Mouse (Mus musculus): ENCODE data around the gene Neurog1.

The Neurog1 gene

GRCm38 (mm10) chr13:56219254-56219653 lies 32.7 kb downstream of the Neurog1 start:
- no peak for DNase-seq (ENCODE audit: low read depth, low spot score)

- DNase-seq (ENCODE audit: low read depth, low spot score), result no peak
Observed at GRCm38 (mm10) chr13:56216090-56216489, 35.9 kb downstream of the Neurog1 start.

GRCm38 (mm10) chr13:56214633-56215032 lies 37.3 kb downstream of the Neurog1 start:
- no peak for DNase-seq (ENCODE audit: low read depth, low spot score)

- no peak for DNase-seq (ENCODE audit: low read depth, low spot score)
Observed at GRCm38 (mm10) chr13:56209067-56209411, 42.9 kb downstream of the Neurog1 start.

- DNase-seq (ENCODE audit: low read depth, low spot score), result no peak
Observed at GRCm38 (mm10) chr13:56208225-56209066, 43.5 kb downstream of the Neurog1 start.
